In genomic region chr4:155774971-155775740, GRCm38 (mm10) we compare ENCODE assay signal across 7 mouse cellular contexts. TPM values are rescaled to one million over a fixed set of nuclear protein-coding genes. Genes with fewer than 3 reads are reported as not detected.
DNase-seq lines count a peak whose midpoint lies in the region; ATAC-seq lines count a peak whose summit lies in the region.

No protein-coding gene starts in this region.

- intact Hi-C loops in left cerebral cortex, postnatal 25 days (cut with DNase I), result loop anchor here (5.0 kb wide), 1 partner anchor 53 kb away; no protein-coding TSS in a partner anchor

- H3K27ac ChIP-seq in hindbrain, embryonic 10.5 days, result peak overlapping the region; percentile 76
- H3K27ac ChIP-seq in midbrain, embryonic 12.5 days (replicated peaks), result peak overlapping the region; percentile 17; the same call in 1 of the 2 replicates

- peak; percentile 42 for DNase-seq in Muller cell, postnatal 12 days (ENCODE audit: inconsistent ontology term)
- peak; percentile 54 to 62 for DNase-seq in cerebellum, adult 18-20 months
- peak; percentile 42 to 70 for DNase-seq in frontal cortex, postnatal 14 days (ENCODE audit: low spot score in 2 of 2)
- DNase-seq in hindbrain, embryonic 10.5 days (ENCODE audit: low spot score), result no peak
- peak; percentile 40 to 51 for DNase-seq in left cerebral cortex, postnatal 25 days (ENCODE audit: low spot score in 2 of 2)
- peak; percentile 86 for DNase-seq in testis, postnatal 14 days (ENCODE audit: low spot score)

- peaks cover 74% of the 10 kb centered on the region for H3K4me1 ChIP-seq in hindbrain, embryonic 10.5 days (replicated peaks)
- peaks cover 19% of the 10 kb centered on the region for H3K4me1 ChIP-seq in midbrain, embryonic 12.5 days

- peak overlapping the region; percentile 50 for H3K4me2 ChIP-seq in midbrain, embryonic 12.5 days (replicated peaks)

- WGBS in hindbrain, embryonic 10.5 days, result 70% methylated on average over 9 of the region's 9 CpGs
- 61% methylated on average over 9 of the region's 9 CpGs for WGBS in midbrain, embryonic 12.5 days

- peaks cover 66% of the 10 kb centered on the region for H3K27me3 ChIP-seq in hindbrain, embryonic 10.5 days (ENCODE audit: insufficient read depth, poor library complexity, severe bottlenecking)
- H3K27me3 ChIP-seq in midbrain, embryonic 12.5 days, result peaks cover 56% of the 10 kb centered on the region

- peak overlapping the region; percentile 49 for H3K4me3 ChIP-seq in hindbrain, embryonic 10.5 days
- H3K4me3 ChIP-seq in midbrain, embryonic 12.5 days, result peak overlapping the region; percentile 31; the same call in 1 of the 2 replicates

- H3K9ac ChIP-seq in midbrain, embryonic 12.5 days (replicated peaks), result peak overlapping the region; percentile 41; the same call in 1 of the 2 replicates

- no peak for ATAC-seq in midbrain, embryonic 12.5 days (ENCODE audit: low FRiP score, low read depth)

- H3K36me3 ChIP-seq in hindbrain, embryonic 10.5 days, result no peaks in the 10 kb centered on the region
- H3K36me3 ChIP-seq in midbrain, embryonic 12.5 days, result no peaks in the 10 kb centered on the region

- no peaks in the 10 kb centered on the region for H3K9me3 ChIP-seq in hindbrain, embryonic 10.5 days
- H3K9me3 ChIP-seq in midbrain, embryonic 12.5 days, result no peaks in the 10 kb centered on the region

RNA-seq across cellular contexts. Expression of gene Vwa1, which starts 0.7 kb away (rescaled TPM):
- 13.4 and 14.0 TPM in 2 replicates for polyA plus RNA-seq in hindbrain, embryonic 10.5 days (2016; fragmentation: Nextera tagmentation; extraction: Ambion mirVana)
- 10 to 100 TPM; 14.0 to 16.6 TPM for total RNA-seq in left cerebral cortex, postnatal 25 days (2021)
- polyA plus RNA-seq in midbrain, embryonic 12.5 days (2016; fragmentation: Nextera tagmentation; extraction: Ambion mirVana), result 13.9 and 14.6 TPM in 2 replicates

RNA-seq across cellular contexts. Expression of gene Tmem88b, which starts 10.5 kb away (rescaled TPM):
- 0.31 and 0.67 TPM in 2 replicates for polyA plus RNA-seq in hindbrain, embryonic 10.5 days (2016; fragmentation: Nextera tagmentation; extraction: Ambion mirVana)
- total RNA-seq in left cerebral cortex, postnatal 25 days (2021), result 10 to 100 TPM; 16.8 to 20.7 TPM
- polyA plus RNA-seq in midbrain, embryonic 12.5 days (2016; fragmentation: Nextera tagmentation; extraction: Ambion mirVana), result 0.38 and 0.63 TPM in 2 replicates

RNA-seq across cellular contexts. Expression of gene Atad3a, which starts 14.3 kb away (rescaled TPM):
- 110 and 124 TPM in 2 replicates for polyA plus RNA-seq in hindbrain, embryonic 10.5 days (2016; fragmentation: Nextera tagmentation; extraction: Ambion mirVana)
- total RNA-seq in left cerebral cortex, postnatal 25 days (2021), result 10 to 100 TPM; 44.0 to 52.3 TPM
- polyA plus RNA-seq in midbrain, embryonic 12.5 days (2016; fragmentation: Nextera tagmentation; extraction: Ambion mirVana), result 87.1 and 97.3 TPM in 2 replicates

RNA-seq across cellular contexts. Expression of gene Ankrd65, which starts 15.1 kb away (rescaled TPM):
- 0.18 TPM in 1 of 2 replicates, not detected in the other for polyA plus RNA-seq in hindbrain, embryonic 10.5 days (2016; fragmentation: Nextera tagmentation; extraction: Ambion mirVana)
- total RNA-seq in left cerebral cortex, postnatal 25 days (2021), result not detected
- polyA plus RNA-seq in midbrain, embryonic 12.5 days (2016; fragmentation: Nextera tagmentation; extraction: Ambion mirVana), result not detected in 2 replicates

RNA-seq across cellular contexts. Expression of gene Mrpl20, which starts 27.5 kb away (rescaled TPM):
- polyA plus RNA-seq in hindbrain, embryonic 10.5 days (2016; fragmentation: Nextera tagmentation; extraction: Ambion mirVana), result 252 and 253 TPM in 2 replicates
- total RNA-seq in left cerebral cortex, postnatal 25 days (2021), result 10 to 100 TPM; 93.9 to 97.9 TPM
- 207 and 220 TPM in 2 replicates for polyA plus RNA-seq in midbrain, embryonic 12.5 days (2016; fragmentation: Nextera tagmentation; extraction: Ambion mirVana)
